Mouse (Mus musculus) MEL-GATA-1-ER (cell line): ENCODE results near the gene Rhox3f.
"Not testable (repeated sequence)": the region's sequence is repeated elsewhere in the genome, so short reads cannot be mapped to it uniquely, and the experiment has no call there.

Experiments used
- DNase-seq: peaks from one replicate; pipeline ENCODE4 v3.0.0-alpha.2; 2012; ENCODE audit warnings: low read depth; ENCODE audit errors: extremely low read depth

The Rhox3f gene

DNA sequence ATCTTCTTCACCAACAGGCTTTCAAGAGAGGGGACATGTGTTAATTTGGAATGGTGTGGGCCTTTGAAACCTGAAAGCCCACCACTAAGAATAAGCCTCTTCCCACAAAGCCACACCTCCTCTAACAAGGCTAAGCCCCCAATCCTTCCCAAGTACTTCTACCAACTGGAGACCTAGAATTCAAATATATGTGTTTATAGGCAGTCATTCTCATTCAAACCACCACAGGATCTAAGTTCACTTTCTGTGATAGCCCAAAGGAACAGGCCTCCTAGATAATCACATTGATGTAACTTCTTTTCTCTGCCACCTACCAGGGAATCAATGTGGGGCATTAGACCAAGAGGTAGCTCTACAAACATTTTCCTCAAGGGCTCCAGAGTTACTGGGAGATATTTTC, at the start of gene Rhox3f:
Gene Rhox3f, plus strand, starts transcription at position 301 of the 400 bp plus-strand sequence.
- DNase-seq: not testable (repeated sequence)

GRCm38 (mm10) chrX:37541719-37542118, 39.1 kb upstream of the Rhox3f start, which contains the start of gene Rhox3e:
Gene Rhox3e, plus strand, starts transcription at chrX:37542019.
- DNase-seq: not testable (repeated sequence)

GRCm38 (mm10) chrX:37557112-37557511, 23.7 kb upstream of the Rhox3f start, which contains the start of gene Rhox4e:
Gene Rhox4e, plus strand, starts transcription at chrX:37557412.
- not testable (repeated sequence) for DNase-seq

- not testable (repeated sequence) for DNase-seq
Observed at GRCm38 (mm10) chrX:37571105-37571504, 9.7 kb upstream of the Rhox3f start, which contains the start of gene Rhox2f. Gene Rhox2f, plus strand, starts transcription at chrX:37571405.

DNA sequence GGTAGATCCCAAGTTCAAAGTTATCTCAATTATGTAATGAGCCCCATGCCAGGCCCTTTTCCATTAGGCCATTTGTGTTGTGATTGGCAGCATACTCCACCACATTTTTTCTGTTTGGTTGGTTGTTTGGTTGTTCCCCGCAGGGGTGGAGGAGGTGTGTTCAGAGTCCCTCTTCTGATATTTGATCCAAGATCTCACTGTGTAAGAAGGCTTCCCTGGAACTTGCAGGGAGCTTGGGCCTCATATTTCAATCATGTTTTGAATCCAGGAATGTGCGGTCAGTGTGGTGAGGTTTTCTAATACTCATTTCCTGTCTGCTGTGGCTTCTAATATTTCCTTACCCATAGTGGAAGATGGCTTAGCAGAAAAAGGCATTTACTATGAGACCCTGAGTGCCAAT, 8.2 kb upstream of the Rhox3f start:
- not testable (repeated sequence) for DNase-seq

DNA sequence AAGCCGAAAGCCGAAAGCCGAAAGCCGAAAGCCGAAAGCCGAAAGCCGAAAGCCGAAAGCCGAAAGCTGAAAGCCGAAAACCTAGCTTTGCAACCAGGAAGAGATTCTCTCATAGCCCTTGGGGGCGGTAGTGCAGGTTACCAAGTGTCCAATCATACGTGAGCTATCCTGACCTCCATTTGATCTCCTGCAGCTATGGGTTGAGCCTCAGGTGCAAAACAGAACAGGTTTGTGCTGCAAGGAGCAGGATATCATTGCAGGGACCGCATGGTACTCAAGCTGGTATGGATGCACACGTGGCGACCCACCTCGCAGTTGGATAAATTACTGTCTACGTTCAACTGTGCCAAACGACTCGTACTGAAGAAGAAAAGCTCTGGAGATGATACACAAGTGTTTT, 26.8 kb downstream of the Rhox3f start, which contains the start of gene Rhox4f:
Gene Rhox4f, minus strand, starts transcription at position 101 of the 400 bp plus-strand sequence.
- DNase-seq: not testable (repeated sequence)

DNA sequence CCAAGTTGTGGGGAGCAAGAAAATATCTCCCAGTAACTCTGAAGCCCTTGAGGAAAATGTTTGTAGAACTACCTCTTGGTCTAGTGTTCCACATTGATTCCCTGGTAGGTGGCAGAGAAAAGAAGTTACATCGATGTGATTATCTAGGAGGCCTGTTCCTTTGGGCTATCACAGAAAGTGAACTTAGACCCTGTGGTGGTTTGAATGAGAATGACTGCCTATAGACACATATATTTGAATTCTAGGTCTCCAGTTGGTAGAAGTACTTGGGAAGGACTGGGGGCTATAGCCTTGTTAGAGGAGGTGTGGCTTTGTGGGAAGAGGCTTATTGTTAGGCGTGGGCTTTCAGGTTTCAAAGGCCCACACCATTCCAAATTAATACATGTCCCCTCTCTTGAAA, 47.7 kb downstream of the Rhox3f start, which contains the start of gene Rhox3g:
Gene Rhox3g, minus strand, starts transcription at position 101 of the 400 bp plus-strand sequence.
- not testable (repeated sequence) for DNase-seq
